Mouse (Mus musculus): ENCODE results near the gene Cux2. TPM values are rescaled to one million over a fixed set of nuclear protein-coding genes. Genes with fewer than 3 reads are reported as not detected.

The Cux2 gene
- polyA plus RNA-seq, 1 experiment, result 1.2 TPM

DNA sequence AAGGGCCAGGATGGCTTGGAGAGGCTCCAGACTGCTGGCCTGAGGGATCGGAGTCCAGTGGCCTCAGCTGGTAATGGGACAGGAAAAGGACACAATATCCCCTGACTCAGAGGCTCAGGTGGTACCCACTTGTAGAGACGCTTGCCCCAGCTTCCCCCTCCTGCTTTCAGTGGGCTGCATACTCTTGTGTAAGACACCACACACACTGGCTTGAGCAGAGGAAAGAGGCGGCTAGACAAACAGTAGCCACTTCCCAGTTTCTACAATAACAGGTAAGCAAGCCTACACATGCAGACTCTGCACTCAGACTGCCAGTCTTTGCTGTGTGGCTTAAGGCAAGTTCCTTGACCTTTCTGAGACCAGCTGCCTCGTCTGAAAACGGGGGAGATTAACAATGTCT, 14.6 kb downstream of the Cux2 start:
- DNase-seq (ENCODE audit: low read depth in 1 of 2, low spot score in 2 of 2), result no peak
- no peak for TF ChIP-seq POLR2A (IDR thresholded peaks at IDR 0.05; ENCODE audit: low read depth, low read length)
- no peak for TF ChIP-seq CTCF (IDR thresholded peaks at IDR 0.05; ENCODE audit: extremely low read depth, insufficient read depth, insufficient read length, insufficient replicate concordance)
- Histone ChIP-seq H3K4me3 (ENCODE audit: extremely low read depth, insufficient read depth, insufficient read length) (no peak overlapping the region), H3K36me3 (ENCODE audit: control insufficient read depth, insufficient read depth, low read length) (no peaks in the 10 kb centered on the region), H3K27me3 (ENCODE audit: control insufficient read depth, insufficient read depth, low read length) (no peaks in the 10 kb centered on the region), H3K4me1 (ENCODE audit: control insufficient read depth, insufficient read depth, insufficient read length) (no peaks in the 10 kb centered on the region), H3K27ac (ENCODE audit: insufficient read depth, low read length) (no peak overlapping the region)
- 52% methylated on average over 5 of the region's 5 CpGs for WGBS

DNA sequence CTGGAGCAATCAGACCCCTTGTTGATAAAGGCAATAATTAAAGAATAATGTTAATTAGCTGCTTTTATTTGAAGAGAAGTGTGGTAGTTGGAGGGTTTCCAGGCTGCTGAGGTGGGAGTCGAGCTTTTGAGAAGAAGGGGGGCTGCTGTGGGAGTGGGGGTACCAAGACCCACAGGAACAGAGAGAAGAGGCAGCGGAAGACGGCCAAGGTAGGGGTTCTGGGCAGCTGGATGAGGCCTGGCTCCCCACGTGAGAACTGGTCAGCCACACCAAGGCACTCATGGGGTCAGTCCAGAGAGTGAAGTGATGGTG, 16.8 kb downstream of the Cux2 start:
- Histone ChIP-seq H3K4me1 (ENCODE audit: control insufficient read depth, insufficient read depth, insufficient read length) (no peaks in the 10 kb centered on the region), H3K27ac (ENCODE audit: insufficient read depth, low read length) (no peak overlapping the region), H3K4me3 (ENCODE audit: extremely low read depth, insufficient read depth, insufficient read length) (no peak overlapping the region), H3K36me3 (ENCODE audit: control insufficient read depth, insufficient read depth, low read length) (no peaks in the 10 kb centered on the region), H3K27me3 (ENCODE audit: control insufficient read depth, insufficient read depth, low read length) (no peaks in the 10 kb centered on the region)
- TF ChIP-seq CTCF (IDR thresholded peaks at IDR 0.05; ENCODE audit: extremely low read depth, insufficient read depth, insufficient read length, insufficient replicate concordance) (no peak), POLR2A (IDR thresholded peaks at IDR 0.05; ENCODE audit: low read depth, low read length) (no peak)
- WGBS, result 66% methylated on average over 4 of the region's 4 CpGs
- DNase-seq (ENCODE audit: low read depth in 1 of 2, low spot score in 2 of 2), result no peak

DNA sequence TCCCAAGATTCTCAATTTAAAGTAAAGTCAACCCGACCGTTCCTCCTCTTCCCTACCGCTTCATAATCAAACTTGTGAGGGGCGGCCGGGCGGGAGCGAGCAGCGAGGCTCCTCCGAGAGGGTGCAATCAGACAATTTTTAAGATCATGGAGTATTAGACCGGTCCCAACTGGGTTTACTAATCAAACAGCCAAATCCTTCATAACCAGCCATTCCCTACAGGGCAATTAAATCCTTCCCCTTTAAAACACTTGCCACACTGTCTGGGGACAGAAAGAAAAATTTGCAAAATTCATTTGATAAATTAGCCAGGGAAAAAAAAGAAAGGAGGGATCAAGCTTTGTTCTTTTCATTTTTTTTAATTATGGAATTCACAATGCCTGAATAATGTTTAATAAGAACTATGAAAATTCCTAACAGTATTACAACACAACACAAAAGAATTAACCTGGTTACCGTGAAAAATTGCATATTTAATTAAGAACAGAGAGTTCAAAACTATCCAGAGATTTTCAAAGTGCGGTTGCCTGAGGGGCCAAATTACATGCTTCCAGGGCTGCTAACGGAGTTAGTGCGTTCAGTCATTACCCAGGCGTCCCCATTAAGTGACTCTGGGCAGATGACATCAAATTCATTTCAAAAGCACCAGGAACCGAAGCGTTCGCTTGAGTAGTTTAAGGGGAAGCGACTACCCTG, 17.3 kb downstream of the Cux2 start:
- Histone ChIP-seq H3K27me3 (ENCODE audit: control insufficient read depth, insufficient read depth, low read length) (no peaks in the 10 kb centered on the region), H3K4me1 (ENCODE audit: control insufficient read depth, insufficient read depth, insufficient read length) (no peaks in the 10 kb centered on the region), H3K27ac (ENCODE audit: insufficient read depth, low read length) (no peak overlapping the region), H3K4me3 (ENCODE audit: extremely low read depth, insufficient read depth, insufficient read length) (no peak overlapping the region), H3K36me3 (ENCODE audit: control insufficient read depth, insufficient read depth, low read length) (no peaks in the 10 kb centered on the region)
- 87% methylated on average over 19 of the region's 19 CpGs for WGBS
- no peak for TF ChIP-seq CTCF (IDR thresholded peaks at IDR 0.05; ENCODE audit: extremely low read depth, insufficient read depth, insufficient read length, insufficient replicate concordance)
- TF ChIP-seq POLR2A (IDR thresholded peaks at IDR 0.05; ENCODE audit: low read depth, low read length), result no peak
- DNase-seq (ENCODE audit: low read depth in 1 of 2, low spot score in 2 of 2), result no peak

DNA sequence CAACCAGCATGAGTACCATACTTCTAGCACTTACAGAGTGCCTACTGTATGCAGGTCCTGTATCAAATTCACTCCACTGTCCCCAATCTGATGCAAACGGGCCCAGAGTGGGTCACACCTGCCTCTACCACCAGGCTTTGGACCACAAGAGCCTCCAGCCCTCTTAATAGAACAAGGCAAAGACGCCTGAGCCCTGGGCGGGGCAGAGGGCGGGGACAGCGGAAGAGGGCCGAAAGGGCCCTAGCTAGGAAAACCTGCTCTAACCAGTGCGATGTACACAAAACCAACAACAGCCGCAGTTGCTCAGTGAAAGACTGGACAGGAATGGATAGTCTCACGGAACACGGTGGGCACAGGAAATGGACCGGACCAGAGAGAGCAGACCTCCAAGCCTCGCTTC, 18.8 kb downstream of the Cux2 start:
- Histone ChIP-seq H3K4me1 (ENCODE audit: control insufficient read depth, insufficient read depth, insufficient read length) (no peaks in the 10 kb centered on the region), H3K27ac (ENCODE audit: insufficient read depth, low read length) (no peak overlapping the region), H3K27me3 (ENCODE audit: control insufficient read depth, insufficient read depth, low read length) (no peaks in the 10 kb centered on the region), H3K4me3 (ENCODE audit: extremely low read depth, insufficient read depth, insufficient read length) (no peak overlapping the region), H3K36me3 (ENCODE audit: control insufficient read depth, insufficient read depth, low read length) (no peaks in the 10 kb centered on the region)
- DNase-seq (ENCODE audit: low read depth in 1 of 2, low spot score in 2 of 2), result no peak
- TF ChIP-seq POLR2A (IDR thresholded peaks at IDR 0.05; ENCODE audit: low read depth, low read length), result no peak
- no peak for TF ChIP-seq CTCF (IDR thresholded peaks at IDR 0.05; ENCODE audit: extremely low read depth, insufficient read depth, insufficient read length, insufficient replicate concordance)
- 76% methylated on average over 12 of the region's 12 CpGs for WGBS

DNA sequence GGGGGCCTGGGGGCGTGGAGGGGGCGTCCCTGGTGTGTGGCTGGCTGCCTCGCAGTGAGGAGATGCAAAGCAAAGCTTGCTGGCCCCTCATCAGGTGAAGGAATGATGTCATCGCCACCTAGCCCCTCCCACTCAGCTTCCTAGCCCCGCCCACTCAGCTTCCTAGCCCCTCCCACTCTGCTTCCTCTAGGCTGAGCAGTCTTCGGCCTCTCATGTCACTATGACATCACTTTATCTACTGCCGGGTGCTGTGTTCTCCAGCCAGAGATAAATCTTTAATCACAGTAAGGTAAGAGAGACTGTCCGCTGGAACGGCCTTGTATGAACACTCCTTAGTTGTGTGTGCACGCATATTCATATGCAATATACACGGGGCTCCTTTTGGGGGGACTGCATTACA, 19.3 kb downstream of the Cux2 start:
- Histone ChIP-seq H3K4me3 (ENCODE audit: extremely low read depth, insufficient read depth, insufficient read length) (no peak overlapping the region), H3K27ac (ENCODE audit: insufficient read depth, low read length) (no peak overlapping the region), H3K36me3 (ENCODE audit: control insufficient read depth, insufficient read depth, low read length) (no peaks in the 10 kb centered on the region), H3K4me1 (ENCODE audit: control insufficient read depth, insufficient read depth, insufficient read length) (no peaks in the 10 kb centered on the region), H3K27me3 (ENCODE audit: control insufficient read depth, insufficient read depth, low read length) (no peaks in the 10 kb centered on the region)
- DNase-seq (ENCODE audit: low read depth in 1 of 2, low spot score in 2 of 2), result no peak
- TF ChIP-seq POLR2A (IDR thresholded peaks at IDR 0.05; ENCODE audit: low read depth, low read length), result no peak
- no peak for TF ChIP-seq CTCF (IDR thresholded peaks at IDR 0.05; ENCODE audit: extremely low read depth, insufficient read depth, insufficient read length, insufficient replicate concordance)
- WGBS, result 65% methylated on average over 11 of the region's 11 CpGs

DNA sequence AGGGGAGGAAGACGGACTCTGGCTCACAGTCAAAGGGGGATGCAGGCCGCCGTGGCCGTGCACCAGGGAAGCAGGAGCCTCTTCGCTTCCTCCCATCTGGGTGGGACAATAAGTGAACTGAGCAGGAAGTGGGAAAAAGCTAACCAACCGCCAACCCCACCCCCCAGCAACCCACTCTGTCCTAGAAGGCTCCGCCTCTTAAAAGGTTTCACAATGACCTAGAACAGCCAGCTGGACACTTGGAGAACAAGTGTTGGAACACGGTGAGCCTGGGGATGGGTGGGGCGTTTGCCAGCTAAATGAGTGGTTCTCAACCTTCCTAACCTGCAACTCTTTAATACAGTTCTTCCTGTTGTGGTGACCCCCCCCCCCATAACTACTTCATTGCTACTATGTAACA, 23.1 kb downstream of the Cux2 start:
- TF ChIP-seq CTCF (IDR thresholded peaks at IDR 0.05; ENCODE audit: extremely low read depth, insufficient read depth, insufficient read length, insufficient replicate concordance), result no peak
- no peak for TF ChIP-seq POLR2A (IDR thresholded peaks at IDR 0.05; ENCODE audit: low read depth, low read length)
- Histone ChIP-seq H3K27me3 (ENCODE audit: control insufficient read depth, insufficient read depth, low read length) (no peaks in the 10 kb centered on the region), H3K27ac (ENCODE audit: insufficient read depth, low read length) (no peak overlapping the region), H3K36me3 (ENCODE audit: control insufficient read depth, insufficient read depth, low read length) (no peaks in the 10 kb centered on the region), H3K4me1 (ENCODE audit: control insufficient read depth, insufficient read depth, insufficient read length) (no peaks in the 10 kb centered on the region), H3K4me3 (ENCODE audit: extremely low read depth, insufficient read depth, insufficient read length) (no peak overlapping the region)
- WGBS, result 65% methylated on average over 9 of the region's 9 CpGs
- DNase-seq (ENCODE audit: low read depth in 1 of 2, low spot score in 2 of 2), result no peak

DNA sequence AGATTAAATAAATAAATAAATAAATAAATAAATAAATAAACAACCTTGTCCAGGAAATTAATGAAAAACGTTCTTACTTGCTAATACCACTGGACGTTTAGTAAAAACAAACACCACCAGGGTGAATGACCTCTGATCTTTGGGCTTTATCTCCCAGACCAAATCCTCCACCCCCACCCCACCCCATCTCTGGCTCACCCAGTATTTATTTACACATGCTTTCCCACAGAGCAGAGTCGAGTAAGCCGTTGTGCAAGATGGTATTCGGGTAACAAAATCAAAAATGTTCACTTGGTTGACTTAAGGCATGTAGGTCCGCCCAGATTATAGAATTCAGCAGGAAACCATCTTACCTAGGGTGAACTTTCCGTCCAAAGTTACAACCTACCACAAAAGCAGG, 23.6 kb downstream of the Cux2 start:
- 70% methylated on average over 7 of the region's 7 CpGs for WGBS
- no peaks in the 10 kb centered on the region for H3K27me3 ChIP-seq (ENCODE audit: control insufficient read depth, insufficient read depth, low read length)
- no peak overlapping the region for H3K4me3 ChIP-seq (ENCODE audit: extremely low read depth, insufficient read depth, insufficient read length)
- no peak overlapping the region for H3K27ac ChIP-seq (ENCODE audit: insufficient read depth, low read length)
- H3K36me3 ChIP-seq (ENCODE audit: control insufficient read depth, insufficient read depth, low read length), result no peaks in the 10 kb centered on the region
- H3K4me1 ChIP-seq (ENCODE audit: control insufficient read depth, insufficient read depth, insufficient read length), result no peaks in the 10 kb centered on the region
- DNase-seq (ENCODE audit: low read depth in 1 of 2, low spot score in 2 of 2), result no peak
- TF ChIP-seq POLR2A (IDR thresholded peaks at IDR 0.05; ENCODE audit: low read depth, low read length), result no peak

Measured in spleen, adult 2 months (tissue).